Mouse (Mus musculus) gastrocnemius, postnatal 4 days (tissue): ENCODE data around the gene Gpr160. TPM values are rescaled to one million over a fixed set of nuclear protein-coding genes. Genes with fewer than 3 reads are reported as not detected.

Source experiments
- DNase-seq, 2 experiments: peaks; one replicate each; pipeline ENCODE4 v3.0.0; 2021 to 2022; ENCODE audit warnings: low spot score in 2 of 2, mixed read lengths in 2 of 2
- total RNA-seq, 2 experiments: library from RNA; stranded (reverse); gene quantifications; 2 replicates each; pipeline ENCODE4 v1.2.3; 2021

Gene Gpr160
- total RNA-seq, 2 experiments from 2014 or later = 1.6 to 1.9 TPM

- DNase-seq = no peak
These were observed 41.0 kb downstream of the Gpr160 start for GRCm38 (mm10) chr3:30896721-30897120.

DNA sequence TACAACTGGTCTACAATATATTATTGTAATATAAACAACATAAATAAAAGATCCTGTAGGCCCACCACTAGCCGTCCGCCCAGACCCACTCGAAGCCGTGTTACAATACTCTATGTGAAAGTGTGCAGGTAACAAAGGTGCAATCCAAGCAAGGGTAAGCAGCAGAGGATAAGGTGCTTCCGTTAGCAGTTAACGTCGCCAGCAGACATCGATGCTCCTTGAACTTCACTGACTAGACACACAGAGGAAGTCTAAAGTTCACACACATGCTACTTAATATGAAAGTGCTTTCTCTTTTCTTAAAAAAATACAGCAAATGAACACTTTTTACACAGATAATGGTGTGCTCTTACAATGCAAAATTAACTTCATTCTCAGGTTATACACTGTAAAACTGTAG lies 43.7 kb downstream of the Gpr160 start:
- DNase-seq = no peak

- no peak for DNase-seq
These were observed 48.9 kb downstream of the Gpr160 start for GRCm38 (mm10) chr3:30904658-30905057.

DNA sequence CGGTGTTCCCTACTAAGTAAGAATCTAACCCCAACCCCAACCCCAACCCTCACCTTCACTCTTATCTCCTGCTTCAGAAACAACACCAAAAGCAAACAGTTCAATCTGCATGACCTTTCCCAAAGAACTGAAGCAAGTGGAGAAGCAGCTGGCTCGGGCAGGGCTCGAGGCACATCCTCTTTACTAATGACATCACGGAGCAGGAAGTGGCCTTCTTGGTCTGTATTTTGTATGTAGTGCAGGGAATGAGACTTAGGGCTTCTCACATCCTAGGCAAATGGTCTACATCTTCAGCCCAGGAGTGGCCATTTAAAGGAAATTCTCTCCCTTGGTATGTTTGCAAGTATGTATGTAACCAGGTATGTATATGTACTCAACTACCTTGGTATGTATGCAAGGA lies 61.4 kb downstream of the Gpr160 start:
- DNase-seq = no peak

GRCm38 (mm10) chr3:30927664-30928063 lies 71.9 kb downstream of the Gpr160 start:
- DNase-seq = no peak

GRCm38 (mm10) chr3:30929828-30930227 lies 74.1 kb downstream of the Gpr160 start:
- no peak for DNase-seq

DNA sequence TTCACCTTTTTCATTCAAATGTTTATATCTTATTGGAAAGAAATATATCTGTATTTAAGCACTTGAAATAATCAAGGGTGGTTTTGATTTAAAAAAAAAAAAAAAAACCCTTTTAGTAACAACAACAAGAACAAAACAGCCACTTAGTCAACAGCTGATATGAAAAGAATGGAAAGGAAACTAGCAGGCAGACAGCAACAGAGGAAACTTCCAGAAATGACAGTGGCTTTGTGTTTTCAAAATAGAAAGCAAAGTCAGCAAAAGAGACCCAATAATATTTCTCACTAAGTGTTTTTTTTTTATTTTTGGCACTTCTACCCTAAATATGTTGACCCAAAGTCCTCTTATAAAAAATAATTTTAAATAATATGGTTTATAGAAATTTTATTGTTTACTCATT lies 78.6 kb downstream of the Gpr160 start:
- no peak for DNase-seq

Other genes starting within 250 kb of the Gpr160 start
- gene Lrriq4, start 211.4 kb upstream of the Gpr160 start, total RNA-seq = not detected
- gene Lrrc34, start 208.1 kb upstream of the Gpr160 start, total RNA-seq = not detected
- gene Lrrc31, start 156.1 kb upstream of the Gpr160 start, total RNA-seq = not detected
- 1 to 10 TPM; 1.8 to 2.1 TPM for gene Samd7, start 109.7 kb upstream of the Gpr160 start, total RNA-seq
- gene Sec62, start 63.1 kb upstream of the Gpr160 start, total RNA-seq = 10 to 100 TPM; 78.3 to 88.1 TPM
- 10 to 100 TPM; 23.1 to 25.1 TPM for gene Phc3, start 113.5 kb downstream of the Gpr160 start, total RNA-seq
- 10 to 100 TPM; 31.9 to 34.7 TPM for gene Prkci, start 139.8 kb downstream of the Gpr160 start, total RNA-seq
- gene Skil, start 239.1 kb downstream of the Gpr160 start, total RNA-seq = 10 to 100 TPM; 20.3 to 26.3 TPM